8 mouse cellular contexts compared by ENCODE assay signal in the genomic region with DNA sequence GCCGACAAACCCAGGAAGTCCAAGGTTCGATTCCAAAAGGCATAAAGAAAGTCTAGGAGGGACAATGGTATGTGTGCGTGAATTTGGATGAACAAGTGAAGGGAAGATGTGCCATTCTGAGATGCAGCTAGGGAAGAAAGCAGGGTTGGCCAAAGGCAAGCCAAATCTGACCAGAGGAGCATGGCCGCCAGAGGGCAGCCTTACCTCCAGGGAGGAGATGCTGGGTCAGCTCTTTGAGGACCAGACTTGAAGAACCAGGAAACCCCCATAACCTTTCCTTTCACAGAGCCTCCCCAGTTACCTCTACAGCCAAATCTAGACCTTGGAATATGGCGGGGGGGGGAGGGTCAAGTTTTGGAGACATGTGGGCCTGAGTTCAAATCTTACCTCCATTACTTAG.
DNase-seq lines count a peak whose midpoint lies in the region; ATAC-seq and TF ChIP-seq lines count a peak whose summit lies in the region.

No protein-coding gene starts in this region.

- H3K36me3 ChIP-seq in heart, embryonic 11.5 days (ENCODE audit: control insufficient read depth, insufficient read depth, low read length): no peaks in the 10 kb centered on the region
- no peaks in the 10 kb centered on the region for H3K36me3 ChIP-seq in midbrain, postnatal 0 days (ENCODE audit: insufficient read depth, low read length)

- ATAC-seq in heart, embryonic 11.5 days (replicated peaks; ENCODE audit: insufficient number of reproducible peaks, low FRiP score, low TSS enrichment): no peak
- no peak for ATAC-seq in midbrain, postnatal 0 days (ENCODE audit: low FRiP score)
- ATAC-seq in monocyte, adult 5-6 weeks (replicated peaks; ENCODE audit: insufficient number of reproducible peaks, low FRiP score, low TSS enrichment, poor library complexity, severe bottlenecking): no peak

- peak; percentile 68 for TF ChIP-seq CTCF in midbrain, postnatal 0 days (IDR thresholded peaks at IDR 0.05)

- no peak overlapping the region for H3K4me2 ChIP-seq in heart, embryonic 11.5 days
- H3K4me2 ChIP-seq in midbrain, postnatal 0 days (ENCODE audit: low read depth, low read length, poor library complexity, severe bottlenecking): no peak overlapping the region

- H3K27ac ChIP-seq in heart, embryonic 11.5 days (ENCODE audit: low read depth, low read length): no peak overlapping the region
- no peak overlapping the region for H3K27ac ChIP-seq in midbrain, postnatal 0 days (ENCODE audit: low read depth, low read length)

- H3K4me3 ChIP-seq in heart, embryonic 11.5 days (ENCODE audit: low read depth, low read length): no peak overlapping the region
- H3K4me3 ChIP-seq in midbrain, postnatal 0 days (ENCODE audit: low read depth, low read length): no peak overlapping the region

- no peaks in the 10 kb centered on the region for H3K9me3 ChIP-seq in heart, embryonic 11.5 days (replicated peaks; ENCODE audit: control insufficient read depth, low read length)
- no peaks in the 10 kb centered on the region for H3K9me3 ChIP-seq in midbrain, postnatal 0 days (ENCODE audit: low read length)

- peak; percentile 47 to 69 for DNase-seq in heart, postnatal 10 days
- peak; percentile 43 for DNase-seq in urinary bladder, postnatal 14 days (ENCODE audit: low spot score)
- DNase-seq in urinary bladder, postnatal 10 days (ENCODE audit: low spot score): no peak
- peak; percentile 92 to 93 for DNase-seq in cerebellum, postnatal 10 days
- peak; percentile 74 for DNase-seq in kidney, postnatal 10 days
- peak; percentile 55 for DNase-seq in midbrain, postnatal 0 days (ENCODE audit: low spot score)

- H3K4me1 ChIP-seq in heart, embryonic 11.5 days (ENCODE audit: control insufficient read depth, insufficient read depth, low read length): no peaks in the 10 kb centered on the region
- no peaks in the 10 kb centered on the region for H3K4me1 ChIP-seq in midbrain, postnatal 0 days (ENCODE audit: insufficient read depth, low read length)

- H3K27me3 ChIP-seq in heart, embryonic 11.5 days (ENCODE audit: control insufficient read depth, insufficient read depth, low read length): no peaks in the 10 kb centered on the region; the same call in none of the 2 replicates
- no peaks in the 10 kb centered on the region for H3K27me3 ChIP-seq in midbrain, postnatal 0 days (ENCODE audit: insufficient read depth, low read length)

- WGBS in heart, embryonic 11.5 days (ENCODE audit: insufficient replicate concordance): 41% methylated on average over 5 of the region's 5 CpGs
- 50% methylated on average over 5 of the region's 5 CpGs for WGBS in midbrain, postnatal 0 days

- no peak overlapping the region for H3K9ac ChIP-seq in heart, embryonic 11.5 days (ENCODE audit: low read depth, low read length)
- H3K9ac ChIP-seq in midbrain, postnatal 0 days (replicated peaks; ENCODE audit: low read length, poor library complexity, severe bottlenecking): no peak overlapping the region

- intact Hi-C loops in heart, postnatal 10 days (cut with DNase I): loop anchor here (1.0 to 5.0 kb wide), 2 partner anchors 92 to 335 kb away; no protein-coding TSS in a partner anchor
